Mouse (Mus musculus): ENCODE measurements around the gene Dclk1. TPM values are rescaled to one million over a fixed set of nuclear protein-coding genes. Genes with fewer than 3 reads are reported as not detected.
A peak's percentile ranks its signal among the peaks of the same experiment; 100 is the strongest.

Dclk1 gene
- polyA plus RNA-seq, 1 experiment: 1.1 TPM

DNA sequence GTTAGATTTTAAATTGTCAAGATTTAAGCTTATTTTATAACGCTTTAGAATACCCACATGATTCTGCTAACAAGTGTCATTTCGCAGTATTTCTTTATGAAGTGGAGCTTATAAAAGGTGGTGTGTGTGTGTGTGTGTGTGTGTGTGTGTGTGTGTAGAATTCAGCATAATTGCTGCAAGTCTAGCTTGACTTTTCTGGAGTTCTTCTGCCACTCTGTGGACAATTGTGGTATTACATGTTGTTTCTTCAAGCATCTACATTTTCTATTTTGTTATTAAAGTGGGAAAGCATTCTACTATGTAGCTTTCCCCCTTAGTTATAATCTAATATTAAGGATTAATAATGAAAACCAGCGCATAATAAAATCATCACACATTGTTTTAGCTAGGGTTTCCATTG lies 112.6 kb downstream of the Dclk1 start:
- Histone ChIP-seq H3K27me3 (replicated peaks; ENCODE audit: control insufficient read depth, insufficient read depth, low read length) (no peaks in the 10 kb centered on the region), H3K4me3 (ENCODE audit: insufficient read depth, low read depth, low read length) (no peak overlapping the region), H3K4me1 (ENCODE audit: control insufficient read depth, insufficient read depth, low read length) (no peaks in the 10 kb centered on the region), H3K27ac (ENCODE audit: insufficient read depth, low read depth, low read length) (no peak overlapping the region), H3K36me3 (ENCODE audit: control insufficient read depth, insufficient read depth, low read length) (no peaks in the 10 kb centered on the region)
- DNase-seq: peak; percentile 64
- 11% methylated on average over 3 of the region's 3 CpGs for WGBS
- TF ChIP-seq CTCF (conservative IDR thresholded peaks at IDR 0.05; ENCODE audit: insufficient read depth, insufficient read length, low read depth, low read length): no peak
- no peak for TF ChIP-seq POLR2A (IDR thresholded peaks at IDR 0.05; ENCODE audit: low read depth, low read length)

- Histone ChIP-seq H3K4me3 (ENCODE audit: insufficient read depth, low read depth, low read length) (no peak overlapping the region), H3K27ac (ENCODE audit: insufficient read depth, low read depth, low read length) (no peak overlapping the region), H3K36me3 (ENCODE audit: control insufficient read depth, insufficient read depth, low read length) (no peaks in the 10 kb centered on the region), H3K4me1 (ENCODE audit: control insufficient read depth, insufficient read depth, low read length) (no peaks in the 10 kb centered on the region), H3K27me3 (replicated peaks; ENCODE audit: control insufficient read depth, insufficient read depth, low read length) (no peaks in the 10 kb centered on the region)
- 74% methylated on average over 8 of the region's 8 CpGs for WGBS
- no peak for DNase-seq
- TF ChIP-seq POLR2A (IDR thresholded peaks at IDR 0.05; ENCODE audit: low read depth, low read length) (no peak), CTCF (conservative IDR thresholded peaks at IDR 0.05; ENCODE audit: insufficient read depth, insufficient read length, low read depth, low read length) (no peak)
These were observed 116.3 kb downstream of the Dclk1 start for GRCm38 (mm10) chr3:55358486-55358885.

- no peaks in the 10 kb centered on the region for H3K4me1 ChIP-seq (ENCODE audit: control insufficient read depth, insufficient read depth, low read length)
- H3K27me3 ChIP-seq (replicated peaks; ENCODE audit: control insufficient read depth, insufficient read depth, low read length): no peaks in the 10 kb centered on the region
- no peak for TF ChIP-seq POLR2A (IDR thresholded peaks at IDR 0.05; ENCODE audit: low read depth, low read length)
- TF ChIP-seq CTCF (conservative IDR thresholded peaks at IDR 0.05; ENCODE audit: insufficient read depth, insufficient read length, low read depth, low read length): no peak
- 76% methylated on average over 3 of the region's 3 CpGs for WGBS
- H3K36me3 ChIP-seq (ENCODE audit: control insufficient read depth, insufficient read depth, low read length): no peaks in the 10 kb centered on the region
- H3K27ac ChIP-seq (ENCODE audit: insufficient read depth, low read depth, low read length): no peak overlapping the region
- H3K4me3 ChIP-seq (ENCODE audit: insufficient read depth, low read depth, low read length): no peak overlapping the region
- no peak for DNase-seq
These were observed 118.7 kb downstream of the Dclk1 start for GRCm38 (mm10) chr3:55360836-55361235.

- Histone ChIP-seq H3K27me3 (replicated peaks; ENCODE audit: control insufficient read depth, insufficient read depth, low read length) (no peaks in the 10 kb centered on the region), H3K36me3 (ENCODE audit: control insufficient read depth, insufficient read depth, low read length) (no peaks in the 10 kb centered on the region), H3K27ac (ENCODE audit: insufficient read depth, low read depth, low read length) (no peak overlapping the region), H3K4me3 (ENCODE audit: insufficient read depth, low read depth, low read length) (no peak overlapping the region), H3K4me1 (ENCODE audit: control insufficient read depth, insufficient read depth, low read length) (no peaks in the 10 kb centered on the region)
- DNase-seq: no peak
- TF ChIP-seq CTCF (conservative IDR thresholded peaks at IDR 0.05; ENCODE audit: insufficient read depth, insufficient read length, low read depth, low read length): no peak
- 94% methylated on average over 8 of the region's 8 CpGs for WGBS
These were observed 125.0 kb downstream of the Dclk1 start for GRCm38 (mm10) chr3:55367166-55367565.

DNA sequence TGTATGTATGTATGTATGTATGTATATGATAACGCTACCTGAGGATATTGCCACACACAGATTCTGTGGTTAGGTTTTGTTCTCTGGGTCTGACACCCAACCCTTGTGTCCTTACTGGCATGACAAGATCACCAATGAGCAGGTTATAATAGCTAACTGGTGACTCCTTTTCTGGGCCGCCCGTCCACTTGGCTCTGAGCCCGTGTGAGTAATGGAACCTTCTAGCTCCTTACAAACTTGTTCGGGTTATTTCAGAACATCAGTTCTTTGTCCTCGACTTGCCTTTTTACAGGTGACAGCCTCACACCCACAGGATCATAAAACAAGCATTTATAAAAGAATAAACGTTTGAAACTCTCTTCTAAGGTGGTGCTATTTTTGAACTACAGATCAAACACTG lies 127.0 kb downstream of the Dclk1 start:
- peak; percentile 23 for DNase-seq
- no peak for TF ChIP-seq CTCF (conservative IDR thresholded peaks at IDR 0.05; ENCODE audit: insufficient read depth, insufficient read length, low read depth, low read length)
- TF ChIP-seq POLR2A (IDR thresholded peaks at IDR 0.05; ENCODE audit: low read depth, low read length): no peak
- H3K36me3 ChIP-seq (ENCODE audit: control insufficient read depth, insufficient read depth, low read length): no peaks in the 10 kb centered on the region
- 63% methylated on average over 7 of the region's 7 CpGs for WGBS
- no peaks in the 10 kb centered on the region for H3K4me1 ChIP-seq (ENCODE audit: control insufficient read depth, insufficient read depth, low read length)
- no peaks in the 10 kb centered on the region for H3K27me3 ChIP-seq (replicated peaks; ENCODE audit: control insufficient read depth, insufficient read depth, low read length)
- no peak overlapping the region for H3K4me3 ChIP-seq (ENCODE audit: insufficient read depth, low read depth, low read length)
- H3K27ac ChIP-seq (ENCODE audit: insufficient read depth, low read depth, low read length): no peak overlapping the region

DNA sequence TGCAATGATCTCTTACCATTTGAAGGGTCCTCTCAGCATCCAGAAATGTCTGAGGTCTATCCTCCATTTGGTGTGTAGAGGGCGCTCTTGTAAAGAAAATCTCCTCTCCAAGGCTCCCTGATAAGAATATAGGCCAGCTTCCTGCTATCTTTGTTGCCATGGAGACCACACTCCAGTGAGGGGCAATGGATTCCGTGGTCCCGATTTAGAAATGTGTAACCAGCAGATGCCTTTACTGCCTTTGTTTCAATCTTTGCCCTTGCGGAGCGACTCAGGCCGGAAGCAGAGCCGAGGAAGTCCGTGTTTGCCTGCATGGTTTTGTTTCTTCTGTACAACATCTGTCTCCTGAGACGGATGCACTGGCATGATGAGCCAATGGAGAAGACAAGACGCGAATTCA lies 131.5 kb downstream of the Dclk1 start:
- 4% methylated on average over 11 of the region's 11 CpGs for WGBS
- Histone ChIP-seq H3K27me3 (replicated peaks; ENCODE audit: control insufficient read depth, insufficient read depth, low read length) (no peaks in the 10 kb centered on the region), H3K36me3 (ENCODE audit: control insufficient read depth, insufficient read depth, low read length) (no peaks in the 10 kb centered on the region), H3K27ac (ENCODE audit: insufficient read depth, low read depth, low read length) (no peak overlapping the region), H3K4me3 (ENCODE audit: insufficient read depth, low read depth, low read length) (peak overlapping the region; percentile 45; the same call in 1 of the 2 replicates), H3K4me1 (ENCODE audit: control insufficient read depth, insufficient read depth, low read length) (no peaks in the 10 kb centered on the region)
- no peak for TF ChIP-seq CTCF (conservative IDR thresholded peaks at IDR 0.05; ENCODE audit: insufficient read depth, insufficient read length, low read depth, low read length)
- no peak for TF ChIP-seq POLR2A (IDR thresholded peaks at IDR 0.05; ENCODE audit: low read depth, low read length)
- peak; percentile 16 for DNase-seq

DNA sequence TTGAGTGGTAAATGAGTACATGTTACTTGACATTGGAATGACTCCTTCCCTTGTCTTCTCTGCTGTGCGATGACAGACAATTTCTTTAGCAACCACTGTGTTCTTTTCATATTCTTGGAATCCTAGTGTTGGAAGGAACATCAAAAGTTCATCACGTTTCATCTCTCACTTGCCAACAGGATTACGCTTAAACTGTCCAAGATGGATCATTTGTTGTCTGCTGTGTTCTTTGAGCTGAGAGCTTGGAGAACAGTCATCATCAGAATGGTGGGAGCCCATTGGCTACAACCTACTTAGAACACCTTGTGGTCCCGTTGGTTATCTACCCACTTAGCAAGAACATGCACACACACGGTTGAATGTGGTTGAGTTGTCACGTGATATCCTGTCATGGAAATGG lies 136.4 kb downstream of the Dclk1 start:
- H3K27ac ChIP-seq (ENCODE audit: insufficient read depth, low read depth, low read length): no peak overlapping the region
- DNase-seq: no peak
- no peaks in the 10 kb centered on the region for H3K27me3 ChIP-seq (replicated peaks; ENCODE audit: control insufficient read depth, insufficient read depth, low read length)
- TF ChIP-seq POLR2A (IDR thresholded peaks at IDR 0.05; ENCODE audit: low read depth, low read length) (no peak), CTCF (conservative IDR thresholded peaks at IDR 0.05; ENCODE audit: insufficient read depth, insufficient read length, low read depth, low read length) (no peak)
- no peaks in the 10 kb centered on the region for H3K36me3 ChIP-seq (ENCODE audit: control insufficient read depth, insufficient read depth, low read length)
- 92% methylated on average over 6 of the region's 6 CpGs for WGBS
- no peaks in the 10 kb centered on the region for H3K4me1 ChIP-seq (ENCODE audit: control insufficient read depth, insufficient read depth, low read length)
- H3K4me3 ChIP-seq (ENCODE audit: insufficient read depth, low read depth, low read length): no peak overlapping the region

- WGBS: 67% methylated on average over 9 of the region's 9 CpGs
- no peak for TF ChIP-seq CTCF (conservative IDR thresholded peaks at IDR 0.05; ENCODE audit: insufficient read depth, insufficient read length, low read depth, low read length)
- DNase-seq: no peak
These were observed 138.3 kb downstream of the Dclk1 start for GRCm38 (mm10) chr3:55380471-55380870.

More at GRCm38 (mm10) chr3:55380471-55380870, 138.3 kb downstream of the Dclk1 start:
- Histone ChIP-seq H3K4me1 (ENCODE audit: control insufficient read depth, insufficient read depth, low read length) (no peaks in the 10 kb centered on the region), H3K27ac (ENCODE audit: insufficient read depth, low read depth, low read length) (no peak overlapping the region), H3K36me3 (ENCODE audit: control insufficient read depth, insufficient read depth, low read length) (no peaks in the 10 kb centered on the region), H3K27me3 (replicated peaks; ENCODE audit: control insufficient read depth, insufficient read depth, low read length) (no peaks in the 10 kb centered on the region), H3K4me3 (ENCODE audit: insufficient read depth, low read depth, low read length) (no peak overlapping the region)

Data from kidney, adult 2 months (tissue).